Mouse (Mus musculus): ENCODE data around the gene Slc35d3. TPM values are rescaled to one million over a fixed set of nuclear protein-coding genes. Genes with fewer than 3 reads are reported as not detected.

The Slc35d3 gene
- polyA plus RNA-seq (2015; fragmentation: Nextera tagmentation; extraction: Ambion mirVana) = 0.96 and 1.0 TPM in 2 replicates

DNA sequence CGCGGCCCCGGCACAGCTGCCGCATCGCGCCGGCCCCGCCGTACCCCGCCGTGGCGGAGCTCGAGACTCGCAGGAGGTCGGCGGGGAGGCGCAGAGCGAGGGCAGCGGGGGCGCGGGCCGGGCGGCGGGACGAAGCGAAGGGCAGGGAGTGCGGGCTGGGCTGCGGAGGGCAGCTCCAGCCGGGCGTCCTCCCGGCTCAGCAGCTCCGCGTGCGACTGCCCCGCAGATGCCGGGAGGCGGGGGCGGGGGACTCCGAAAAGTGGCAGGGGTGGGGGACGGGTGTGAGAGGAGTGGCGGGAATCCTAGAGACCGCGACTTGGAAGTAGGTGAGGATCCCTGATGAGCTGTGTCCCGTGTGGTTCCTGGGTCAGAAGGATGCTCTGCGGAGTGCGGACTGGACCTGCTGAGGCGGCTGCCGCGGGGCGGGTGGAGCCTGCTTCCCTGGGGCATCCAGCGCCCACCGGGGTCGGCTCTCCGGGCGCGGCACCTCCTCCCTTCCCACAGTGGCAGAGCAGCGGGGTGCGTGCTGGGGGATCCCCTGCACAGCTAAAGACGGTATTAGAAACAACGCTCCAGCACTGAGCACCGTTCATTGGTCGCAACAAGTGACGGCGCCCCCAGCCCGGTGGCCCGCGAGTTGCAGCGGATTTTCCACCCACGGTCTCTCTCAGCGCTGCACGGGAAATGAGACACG, at the start of gene Slc35d3:
Gene Slc35d3, minus strand, starts transcription at position 462 of the 694 bp plus-strand sequence.
- H3K27ac ChIP-seq (replicated peaks) = no peak within 1 kb of the TSS
- H3K4me3 ChIP-seq (replicated peaks) = peak within 1 kb of the TSS; percentile 56
- H3K9me3 ChIP-seq (replicated peaks) = no peaks in the 10 kb centered on the region
- under 1% methylated on average over 65 of the region's 72 CpGs for WGBS
- no peaks in the 10 kb centered on the region for H3K36me3 ChIP-seq
- ATAC-seq (ENCODE audit: insufficient number of reproducible peaks, low FRiP score, low TSS enrichment, low read depth) = peak; percentile 30; the same call in 1 of the 2 replicates
- H3K4me2 ChIP-seq (replicated peaks) = peak within 1 kb of the TSS; percentile 100
- H3K4me1 ChIP-seq = peaks cover 30% of the 10 kb centered on the region
- H3K27me3 ChIP-seq = peaks cover 49% of the 10 kb centered on the region
- H3K9ac ChIP-seq = peak within 1 kb of the TSS; percentile 35

DNA sequence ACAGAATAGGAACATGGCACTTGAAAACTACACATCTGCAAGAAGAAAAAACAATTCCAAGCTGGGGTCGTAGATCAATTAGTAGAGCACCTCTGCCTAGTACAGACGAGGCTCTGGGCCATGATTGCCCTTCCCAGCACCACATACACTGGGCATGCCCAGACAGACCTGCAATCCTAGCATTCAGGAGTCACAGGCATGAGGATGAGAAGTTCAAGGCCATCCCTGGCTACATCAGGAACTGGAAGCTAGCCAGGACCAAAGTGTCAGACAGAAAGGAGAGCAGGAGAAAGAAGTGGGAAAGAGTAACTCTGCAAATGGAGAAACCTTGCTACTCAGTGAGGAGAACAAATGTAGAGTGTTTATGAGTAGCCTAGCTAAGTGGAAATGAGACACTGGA, 48.9 kb upstream of the Slc35d3 start:
- Histone ChIP-seq H3K27me3 (no peaks in the 10 kb centered on the region), H3K27ac (replicated peaks) (no peak overlapping the region), H3K36me3 (peaks cover 9% of the 10 kb centered on the region; the same call in 1 of the 2 replicates), H3K4me2 (replicated peaks) (no peak overlapping the region), H3K4me1 (no peaks in the 10 kb centered on the region), H3K9me3 (replicated peaks) (no peaks in the 10 kb centered on the region), H3K9ac (no peak overlapping the region), H3K4me3 (replicated peaks) (no peak overlapping the region)
- WGBS = 54% methylated on average over 2 of the region's 2 CpGs
- no peak for ATAC-seq (ENCODE audit: insufficient number of reproducible peaks, low FRiP score, low TSS enrichment, low read depth)

DNA sequence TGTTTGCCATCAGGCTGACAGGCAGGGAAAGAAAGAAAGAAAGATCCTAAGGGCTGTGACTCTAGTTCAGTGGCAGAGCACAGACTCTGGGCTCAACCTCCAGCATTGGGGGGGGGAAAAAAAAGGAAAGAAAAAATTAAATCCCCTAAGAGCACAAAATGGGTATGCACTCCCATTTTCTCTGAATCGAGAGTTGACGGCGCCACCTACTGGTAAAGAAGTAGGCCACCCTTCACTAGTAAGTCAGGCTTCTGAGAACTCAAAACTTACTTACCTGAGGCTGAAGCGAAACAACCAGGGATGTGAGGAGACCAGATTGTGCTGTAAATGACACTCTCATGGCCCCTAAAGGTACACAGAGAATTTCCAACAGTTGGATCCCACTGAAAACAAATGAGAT, 42.7 kb upstream of the Slc35d3 start:
- no peak for ATAC-seq (ENCODE audit: insufficient number of reproducible peaks, low FRiP score, low TSS enrichment, low read depth)
- no peak overlapping the region for H3K4me2 ChIP-seq (replicated peaks)
- no peak overlapping the region for H3K27ac ChIP-seq (replicated peaks)
- no peak overlapping the region for H3K4me3 ChIP-seq (replicated peaks)
- 22% methylated on average over 4 of the region's 4 CpGs for WGBS
- H3K4me1 ChIP-seq = no peaks in the 10 kb centered on the region
- H3K9ac ChIP-seq = no peak overlapping the region
- peaks cover 7% of the 10 kb centered on the region for H3K36me3 ChIP-seq
- H3K9me3 ChIP-seq (replicated peaks) = no peaks in the 10 kb centered on the region
- H3K27me3 ChIP-seq = no peaks in the 10 kb centered on the region

DNA sequence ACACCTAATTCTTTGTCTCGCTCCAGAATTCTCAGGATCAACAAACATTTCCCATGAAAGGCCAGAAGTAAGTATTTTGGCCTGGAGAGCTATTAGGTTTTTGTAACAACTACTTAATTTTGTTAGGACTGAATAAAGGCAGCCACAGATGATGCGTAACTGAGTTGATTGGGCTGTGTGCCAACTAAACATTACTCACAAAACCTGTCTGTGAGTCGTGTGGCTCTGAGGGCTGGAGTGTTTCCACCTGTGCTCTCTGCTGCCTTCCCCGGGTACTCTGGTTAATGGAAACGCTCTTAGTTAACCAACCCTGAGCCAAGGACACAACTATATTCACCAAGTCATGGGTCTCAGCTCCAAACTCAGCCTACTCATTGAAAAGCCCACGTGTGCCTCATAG, 41.9 kb upstream of the Slc35d3 start:
- Histone ChIP-seq H3K4me2 (replicated peaks) (no peak overlapping the region), H3K4me1 (no peaks in the 10 kb centered on the region), H3K36me3 (peaks cover 9% of the 10 kb centered on the region), H3K27ac (replicated peaks) (no peak overlapping the region), H3K27me3 (no peaks in the 10 kb centered on the region), H3K9me3 (replicated peaks) (no peaks in the 10 kb centered on the region), H3K9ac (no peak overlapping the region), H3K4me3 (replicated peaks) (no peak overlapping the region)
- WGBS = 56% methylated on average over 6 of the region's 6 CpGs
- no peak for ATAC-seq (ENCODE audit: insufficient number of reproducible peaks, low FRiP score, low TSS enrichment, low read depth)

DNA sequence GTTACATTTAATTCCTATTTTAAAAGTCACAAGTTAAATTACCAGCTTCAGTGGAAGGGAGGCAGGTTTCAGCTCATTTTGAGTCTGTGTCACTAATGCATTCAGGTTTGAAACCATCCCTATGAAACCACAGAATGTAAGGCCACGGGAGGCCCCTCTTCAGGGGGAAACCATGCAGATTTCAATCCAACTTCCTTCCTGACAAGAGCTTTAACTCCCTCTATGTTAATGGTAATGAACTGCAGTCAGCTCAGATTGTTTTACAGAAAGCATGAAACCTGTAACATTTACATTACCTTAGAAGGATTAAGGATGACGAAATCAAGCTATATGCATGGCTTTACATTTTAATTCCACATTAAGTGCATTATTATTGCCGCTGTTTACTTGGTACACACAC, 40.4 kb upstream of the Slc35d3 start:
- WGBS = 42% methylated on average over 3 of the region's 3 CpGs

DNA sequence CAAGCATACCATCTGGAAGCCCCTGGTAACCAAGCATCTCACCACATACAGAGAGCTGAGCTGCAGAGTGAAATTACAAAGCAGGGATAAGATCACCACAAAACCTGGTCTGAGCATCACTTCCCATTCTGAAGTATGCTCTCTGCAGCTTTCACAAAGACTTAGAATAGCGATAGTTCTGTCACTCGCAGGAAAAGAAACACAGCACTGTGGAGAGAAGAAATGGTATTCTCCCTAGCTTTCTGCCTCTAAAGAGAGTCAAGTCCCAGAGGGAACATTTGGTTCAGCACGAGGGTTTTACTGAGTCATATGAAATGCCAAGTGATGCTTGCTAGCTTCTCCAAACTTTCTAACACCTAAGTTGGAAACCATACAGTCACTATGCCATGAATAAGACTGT, 38.6 kb upstream of the Slc35d3 start:
- no peak overlapping the region for H3K27ac ChIP-seq (replicated peaks)
- no peak overlapping the region for H3K9ac ChIP-seq
- H3K4me2 ChIP-seq (replicated peaks) = no peak overlapping the region
- H3K27me3 ChIP-seq = no peaks in the 10 kb centered on the region
- no peaks in the 10 kb centered on the region for H3K9me3 ChIP-seq (replicated peaks)
- H3K36me3 ChIP-seq = peaks cover 4% of the 10 kb centered on the region; the same call in 1 of the 2 replicates
- no peaks in the 10 kb centered on the region for H3K4me1 ChIP-seq
- 75% methylated on average over 3 of the region's 3 CpGs for WGBS
- no peak for ATAC-seq (ENCODE audit: insufficient number of reproducible peaks, low FRiP score, low TSS enrichment, low read depth)
- H3K4me3 ChIP-seq (replicated peaks) = no peak overlapping the region

More for the DNA sequence above, 40.4 kb upstream of the Slc35d3 start:
- peaks cover 4% of the 10 kb centered on the region; the same call in 1 of the 2 replicates for H3K36me3 ChIP-seq
- H3K27ac ChIP-seq (replicated peaks) = no peak overlapping the region
- H3K27me3 ChIP-seq = no peaks in the 10 kb centered on the region
- H3K4me2 ChIP-seq (replicated peaks) = no peak overlapping the region
- no peaks in the 10 kb centered on the region for H3K9me3 ChIP-seq (replicated peaks)
- ATAC-seq (ENCODE audit: insufficient number of reproducible peaks, low FRiP score, low TSS enrichment, low read depth) = no peak
- no peak overlapping the region for H3K4me3 ChIP-seq (replicated peaks)
- H3K9ac ChIP-seq = no peak overlapping the region
- no peaks in the 10 kb centered on the region for H3K4me1 ChIP-seq

DNA sequence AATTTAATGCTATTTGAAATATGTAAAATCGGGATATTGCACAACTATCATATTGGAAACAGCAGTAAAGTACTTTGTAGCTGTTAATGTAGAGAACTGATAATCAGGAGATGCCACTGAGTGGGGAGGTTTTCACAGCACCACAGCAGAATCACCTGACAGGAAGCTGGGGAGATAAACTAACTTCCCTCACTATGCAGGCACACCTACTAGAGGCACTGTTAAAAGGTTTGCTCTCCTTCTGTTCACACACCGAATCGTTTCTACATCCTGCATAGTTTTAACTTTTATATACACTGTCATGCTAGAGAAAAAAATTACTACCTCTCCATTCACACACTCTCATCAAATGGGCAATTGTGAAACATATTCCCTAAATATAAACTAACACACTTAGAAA, 35.0 kb upstream of the Slc35d3 start:
- no peaks in the 10 kb centered on the region for H3K4me1 ChIP-seq
- H3K4me3 ChIP-seq (replicated peaks) = no peak overlapping the region
- no peak overlapping the region for H3K27ac ChIP-seq (replicated peaks)
- no peak overlapping the region for H3K9ac ChIP-seq
- ATAC-seq (ENCODE audit: insufficient number of reproducible peaks, low FRiP score, low TSS enrichment, low read depth) = no peak
- 80% methylated on average over 3 of the region's 3 CpGs for WGBS
- no peak overlapping the region for H3K4me2 ChIP-seq (replicated peaks)
- no peaks in the 10 kb centered on the region for H3K9me3 ChIP-seq (replicated peaks)
- H3K36me3 ChIP-seq = peaks cover 4% of the 10 kb centered on the region; the same call in 1 of the 2 replicates
- H3K27me3 ChIP-seq = no peaks in the 10 kb centered on the region

DNA sequence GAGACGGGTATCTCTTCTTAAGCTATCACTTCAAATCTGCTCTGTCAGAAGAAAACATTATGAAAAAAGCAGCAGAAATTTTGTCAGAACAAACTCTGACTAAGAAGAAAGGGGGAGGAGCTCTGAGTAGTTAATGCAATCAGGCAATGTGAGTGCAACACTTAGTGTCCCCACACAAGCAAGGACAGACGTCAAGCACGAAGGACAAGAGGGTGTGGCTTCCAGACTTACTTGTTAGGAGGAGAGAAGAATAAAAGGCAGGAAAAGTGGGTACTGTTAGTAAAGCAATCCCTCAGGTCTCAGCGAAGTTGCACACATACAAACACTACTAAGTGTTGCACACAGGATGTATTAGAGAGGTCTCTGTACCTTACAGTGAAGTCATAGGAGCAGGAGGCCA, 33.1 kb upstream of the Slc35d3 start:
- WGBS = 51% methylated on average over 4 of the region's 4 CpGs

DNA sequence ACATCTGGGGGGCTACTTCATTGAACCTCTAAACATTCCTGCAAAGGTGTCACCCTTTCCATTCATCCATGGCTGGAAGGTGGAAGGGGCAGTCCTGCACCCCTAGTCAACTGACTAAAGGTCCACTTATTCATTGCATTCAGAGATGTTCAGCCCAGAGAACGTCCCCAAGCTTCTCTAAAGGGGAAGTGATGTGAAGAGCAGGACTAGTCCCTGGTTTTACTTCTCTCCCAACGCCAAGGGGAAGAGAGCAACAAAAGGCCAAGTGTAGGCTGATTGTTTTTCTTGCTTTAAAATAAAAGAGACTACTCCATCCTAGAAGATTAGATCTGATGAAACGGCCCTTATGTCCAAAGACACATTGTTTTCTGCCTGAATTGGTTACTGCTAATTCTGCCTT, 29.2 kb upstream of the Slc35d3 start:
- WGBS = 70% methylated on average over 3 of the region's 3 CpGs
- H3K27me3 ChIP-seq = no peaks in the 10 kb centered on the region
- H3K4me3 ChIP-seq (replicated peaks) = no peak overlapping the region
- H3K4me2 ChIP-seq (replicated peaks) = no peak overlapping the region
- no peak for ATAC-seq (ENCODE audit: insufficient number of reproducible peaks, low FRiP score, low TSS enrichment, low read depth)
- H3K9ac ChIP-seq = no peak overlapping the region
- no peaks in the 10 kb centered on the region for H3K4me1 ChIP-seq
- no peaks in the 10 kb centered on the region for H3K9me3 ChIP-seq (replicated peaks)
- H3K27ac ChIP-seq (replicated peaks) = no peak overlapping the region
- no peaks in the 10 kb centered on the region for H3K36me3 ChIP-seq

More for the DNA sequence above, 33.1 kb upstream of the Slc35d3 start:
- Histone ChIP-seq H3K4me2 (replicated peaks) (no peak overlapping the region), H3K27me3 (no peaks in the 10 kb centered on the region), H3K27ac (replicated peaks) (no peak overlapping the region), H3K4me1 (no peaks in the 10 kb centered on the region), H3K9me3 (replicated peaks) (no peaks in the 10 kb centered on the region), H3K36me3 (peaks cover 4% of the 10 kb centered on the region; the same call in 1 of the 2 replicates), H3K4me3 (replicated peaks) (no peak overlapping the region), H3K9ac (no peak overlapping the region)
- no peak for ATAC-seq (ENCODE audit: insufficient number of reproducible peaks, low FRiP score, low TSS enrichment, low read depth)

DNA sequence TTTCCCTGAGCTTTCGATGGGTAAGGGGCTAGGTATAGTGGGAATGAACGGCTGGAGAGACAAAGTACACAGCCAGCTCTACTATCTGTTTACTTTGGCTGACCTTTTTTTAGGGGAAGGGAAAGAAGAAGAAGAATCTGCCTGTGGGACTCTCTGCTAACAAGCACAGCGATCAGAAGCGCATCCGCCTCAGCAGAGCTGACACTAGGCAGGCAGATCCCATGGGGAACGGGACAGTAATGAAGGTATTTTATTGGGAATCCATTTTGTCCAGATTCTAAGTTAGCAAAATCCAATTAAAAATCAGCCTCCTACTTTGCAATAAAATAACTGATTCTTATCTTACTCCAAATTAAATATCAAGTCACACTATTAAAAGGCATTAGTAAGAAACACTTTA, 27.9 kb upstream of the Slc35d3 start:
- no peak overlapping the region for H3K4me2 ChIP-seq (replicated peaks)
- H3K27me3 ChIP-seq = no peaks in the 10 kb centered on the region
- H3K9me3 ChIP-seq (replicated peaks) = no peaks in the 10 kb centered on the region
- H3K4me3 ChIP-seq (replicated peaks) = no peak overlapping the region
- no peak overlapping the region for H3K9ac ChIP-seq
- H3K4me1 ChIP-seq = no peaks in the 10 kb centered on the region
- no peak for ATAC-seq (ENCODE audit: insufficient number of reproducible peaks, low FRiP score, low TSS enrichment, low read depth)
- H3K36me3 ChIP-seq = no peaks in the 10 kb centered on the region
- WGBS = 80% methylated on average over 6 of the region's 6 CpGs
- H3K27ac ChIP-seq (replicated peaks) = no peak overlapping the region

DNA sequence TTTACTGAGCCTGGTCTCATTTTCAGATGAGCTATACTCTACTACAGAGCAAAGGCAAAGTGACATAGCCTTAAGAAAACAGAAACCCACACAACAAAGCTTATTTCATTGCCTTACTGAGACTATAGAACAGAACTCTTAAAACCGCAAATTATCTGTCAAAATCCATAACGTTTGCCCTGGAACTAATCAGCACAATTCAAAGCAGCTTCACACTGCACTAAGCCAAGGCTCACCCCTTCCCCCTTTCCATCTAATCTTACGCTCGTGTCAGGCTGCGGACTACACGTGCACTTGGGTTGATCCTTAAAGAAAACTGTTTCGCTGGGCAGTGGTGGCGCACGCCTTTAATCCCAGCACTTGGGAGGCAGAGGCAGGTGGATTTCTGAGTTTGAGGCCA, 26.4 kb upstream of the Slc35d3 start:
- H3K9ac ChIP-seq = no peak overlapping the region
- no peak overlapping the region for H3K27ac ChIP-seq (replicated peaks)
- H3K4me3 ChIP-seq (replicated peaks) = no peak overlapping the region
- no peaks in the 10 kb centered on the region for H3K4me1 ChIP-seq
- no peaks in the 10 kb centered on the region for H3K36me3 ChIP-seq
- H3K9me3 ChIP-seq (replicated peaks) = no peaks in the 10 kb centered on the region
- 57% methylated on average over 9 of the region's 9 CpGs for WGBS
- ATAC-seq (ENCODE audit: insufficient number of reproducible peaks, low FRiP score, low TSS enrichment, low read depth) = no peak
- H3K4me2 ChIP-seq (replicated peaks) = no peak overlapping the region
- no peaks in the 10 kb centered on the region for H3K27me3 ChIP-seq

DNA sequence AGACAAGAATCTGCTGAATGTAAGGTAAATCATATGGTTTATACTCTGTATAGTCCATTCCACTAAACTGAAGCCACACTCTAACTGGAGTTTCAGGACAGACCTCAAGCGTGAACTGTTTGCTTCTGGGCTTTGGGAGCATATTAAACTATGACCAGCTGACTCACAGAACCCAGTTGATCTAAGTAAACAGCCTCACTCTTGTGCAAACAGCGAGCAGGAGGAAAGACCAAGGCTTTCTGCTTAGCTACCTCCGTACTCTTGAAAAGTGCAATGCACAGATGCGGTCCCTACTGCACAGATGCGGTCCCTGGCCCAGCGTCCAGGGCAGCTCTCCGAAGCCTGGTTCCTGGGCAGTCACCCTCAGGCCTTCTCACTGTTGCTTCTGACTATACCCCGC, 26.0 kb upstream of the Slc35d3 start:
- H3K9ac ChIP-seq = no peak overlapping the region
- H3K4me3 ChIP-seq (replicated peaks) = no peak overlapping the region
- H3K9me3 ChIP-seq (replicated peaks) = no peaks in the 10 kb centered on the region
- ATAC-seq (ENCODE audit: insufficient number of reproducible peaks, low FRiP score, low TSS enrichment, low read depth) = no peak
- no peaks in the 10 kb centered on the region for H3K27me3 ChIP-seq
- no peaks in the 10 kb centered on the region for H3K36me3 ChIP-seq
- H3K4me1 ChIP-seq = no peaks in the 10 kb centered on the region
- no peak overlapping the region for H3K27ac ChIP-seq (replicated peaks)
- no peak overlapping the region for H3K4me2 ChIP-seq (replicated peaks)
- WGBS = 70% methylated on average over 8 of the region's 8 CpGs
